Comparison of ENCODE assay signal across 8 mouse cellular contexts in the genomic region with DNA sequence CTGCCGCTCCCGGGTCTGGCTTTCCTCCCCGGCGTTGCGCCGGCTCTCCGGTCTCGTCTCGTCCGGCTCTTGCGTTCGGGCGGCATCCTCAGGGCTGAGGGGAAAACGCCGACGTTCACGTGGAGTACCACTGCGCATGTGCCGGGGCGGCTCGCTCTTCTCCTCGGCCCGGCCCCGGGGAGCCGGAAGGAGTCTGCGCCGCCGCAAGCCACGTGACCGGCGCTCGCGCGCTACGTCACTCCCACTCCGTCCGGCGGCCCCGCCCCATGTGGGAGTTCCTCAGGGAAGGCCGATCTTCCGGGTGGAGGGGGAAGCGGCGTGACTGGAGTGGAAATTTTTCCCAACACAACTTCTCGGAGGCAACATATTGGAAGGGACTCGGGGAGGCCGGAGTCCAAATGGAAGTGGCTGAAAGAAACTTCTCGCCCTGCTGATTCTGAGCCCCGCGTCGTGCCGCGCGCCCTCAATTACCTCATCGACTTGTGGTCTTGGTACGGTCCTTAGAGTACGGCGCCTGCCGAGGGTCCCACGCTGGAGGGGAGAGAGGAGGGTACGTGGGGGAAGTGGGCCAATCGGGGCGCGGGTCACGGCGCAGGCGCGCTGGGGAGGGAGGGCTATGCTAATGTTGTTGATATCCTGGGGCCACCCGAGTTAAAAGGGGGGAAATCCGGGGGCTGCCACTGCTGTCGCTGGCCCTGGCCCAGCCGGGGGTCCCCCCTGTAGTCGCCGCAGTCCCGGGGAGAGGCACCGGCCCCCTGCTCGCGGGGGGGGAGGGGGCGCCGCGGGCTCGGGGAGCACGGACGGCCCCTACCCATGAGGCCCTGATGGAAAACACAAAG. TPM values are rescaled to one million over a fixed set of nuclear protein-coding genes. Genes with fewer than 3 reads are reported as not detected.
DNase-seq lines count a peak whose midpoint lies in the region; ATAC-seq lines count a peak whose summit lies in the region.

Gene Utp18, minus strand, starts transcription at position 195 of the 839 bp plus-strand sequence.
Gene Mbtd1, plus strand, starts transcription at position 281 of the 839 bp plus-strand sequence.

- H3K4me1 ChIP-seq in hindbrain, embryonic 16.5 days (ENCODE audit: control insufficient read depth, insufficient read depth, low read depth, low read length) = peaks cover 28% of the 10 kb centered on the region

- no peaks in the 10 kb centered on the region; the same call in 1 of the 2 replicates for H3K36me3 ChIP-seq in hindbrain, embryonic 16.5 days (ENCODE audit: control insufficient read depth, insufficient read depth, low read length)
- H3K36me3 ChIP-seq in macrophage (ENCODE audit: inconsistent target) = 0 out of 2 replicates have a peak, but pooled peaks cover 5% of the 10 kb centered on the region

- peak; percentile 96 for DNase-seq in R1 (ENCODE audit: low read depth, low spot score)
- peak; percentile 99 to 100 for DNase-seq in cerebellum, postnatal 25 days
- DNase-seq in frontal cortex, postnatal 36 days (ENCODE audit: low spot score in 2 of 2) = peak; percentile 99
- DNase-seq in left cerebral cortex, adult 18-20 months (ENCODE audit: low spot score in 2 of 2) = peak; percentile 99
- peak; percentile 99 for DNase-seq in right cerebral cortex, adult 18-20 months
- peak; percentile 93 for DNase-seq in urinary bladder, postnatal 10 days (ENCODE audit: low spot score)

- peak within 1 kb of the TSS; percentile 96 for H3K9ac ChIP-seq in hindbrain, embryonic 16.5 days (ENCODE audit: low read depth, low read length)

- no peaks in the 10 kb centered on the region for H3K27me3 ChIP-seq in hindbrain, embryonic 16.5 days (replicated peaks; ENCODE audit: control insufficient read depth, insufficient read depth, low read length)

- no peaks in the 10 kb centered on the region for H3K9me3 ChIP-seq in hindbrain, embryonic 16.5 days (ENCODE audit: control insufficient read depth, low read length)

- H3K27ac ChIP-seq in hindbrain, embryonic 16.5 days (ENCODE audit: low read depth, low read length) = peak within 1 kb of the TSS; percentile 96
- peak within 1 kb of the TSS; percentile 91 for H3K27ac ChIP-seq in macrophage

- under 1% methylated on average over 68 of the region's 83 CpGs for WGBS in hindbrain, embryonic 16.5 days
- 1% methylated on average over 68 of the region's 83 CpGs for WGBS in macrophage (ENCODE audit: missing documents)

- H3K79me2 ChIP-seq in macrophage (ENCODE audit: inconsistent target) = peaks cover 76% of the 10 kb centered on the region

- peak within 1 kb of the TSS; percentile 98 for H3K4me2 ChIP-seq in hindbrain, embryonic 16.5 days (ENCODE audit: low read length)

- peak within 1 kb of the TSS; percentile 99 for H3K4me3 ChIP-seq in hindbrain, embryonic 16.5 days (ENCODE audit: low read length)
- peak within 1 kb of the TSS; percentile 66 for H3K4me3 ChIP-seq in macrophage (ENCODE audit: inconsistent target)

- peak; percentile 97 for ATAC-seq in hindbrain, embryonic 16.5 days

RNA-seq across cellular contexts. Expression of gene Utp18, which starts in this region (rescaled TPM):
- polyA plus RNA-seq in hindbrain, embryonic 16.5 days (2015; fragmentation: Nextera tagmentation; extraction: Ambion mirVana) = 25.5 and 26.0 TPM in 2 replicates
- 10 to 100 TPM; 24.8 to 26.1 TPM for total RNA-seq in left cerebral cortex, adult 18-20 months (2021)
- 10 to 100 TPM; 17.4 to 38.7 (median 30.1) TPM for total RNA-seq in macrophage (2018; cell fraction: chromatin; rRNA removed)
- total RNA-seq in macrophage (2018; cell fraction: cytosol; rRNA removed) = 10 to 100 TPM; 14.0 to 19.6 (median 16.3) TPM
- 10 to 100 TPM; 11.3 to 31.0 (median 19.2) TPM for total RNA-seq in macrophage (2018; cell fraction: nucleus; rRNA removed)
- 15.8 to 32.3 TPM (median 16.0 TPM) in 3 replicates for polyA plus RNA-seq in macrophage (2018)

RNA-seq across cellular contexts. Expression of gene Mbtd1, which starts in this region (rescaled TPM):
- polyA plus RNA-seq in hindbrain, embryonic 16.5 days (2015; fragmentation: Nextera tagmentation; extraction: Ambion mirVana) = 18.0 and 19.0 TPM in 2 replicates
- 10 to 100 TPM; 28.4 to 38.7 TPM for total RNA-seq in left cerebral cortex, adult 18-20 months (2021)
- total RNA-seq in macrophage (2018; cell fraction: chromatin; rRNA removed) = 100 to 1,000 TPM in 24 of 26 experiments, 10 to 100 TPM in 2; 90.2 to 408 (median 148) TPM
- 10 to 100 TPM in 22 of 26 experiments, 1 to 10 TPM in 4; 6.9 to 29.4 (median 15.7) TPM for total RNA-seq in macrophage (2018; cell fraction: cytosol; rRNA removed)
- total RNA-seq in macrophage (2018; cell fraction: nucleus; rRNA removed) = 100 to 1,000 TPM in 9 of 26 experiments, 10 to 100 TPM in 17; 38.2 to 227 (median 82.7) TPM
- 7.7 to 19.3 TPM (median 16.1 TPM) in 3 replicates for polyA plus RNA-seq in macrophage (2018)

Comparison
In these comparisons a context has a peak if more than half of its experiments do, and no peak if none do; other contexts are left out.
1. Peak in every context shown above with its lines: DNase-seq, ATAC-seq, H3K4me3 ChIP-seq and H3K27ac ChIP-seq.